Mouse (Mus musculus) mouse embryonic stem cell (cell line): Measurements from ENCODE around the gene Tor3a.

Experiments used
- in situ Hi-C, 2 experiments: fragments of 300-500 bp; cut with MboI; formaldehyde crosslinking; loops; 1 replicate in 1 of 2; 3 replicates in 1 of 2; pipeline ENCODE4 v1.14.3; 2019 to 2020; ENCODE audit warnings: low sequenced_read_pairs in 2 of 2, low pct_unique_long_range_greater_than_20kb in 1 of 2, mixed read lengths in 1 of 2; ENCODE audit not compliant: unreplicated experiment in 1 of 2

Gene Tor3a

DNA sequence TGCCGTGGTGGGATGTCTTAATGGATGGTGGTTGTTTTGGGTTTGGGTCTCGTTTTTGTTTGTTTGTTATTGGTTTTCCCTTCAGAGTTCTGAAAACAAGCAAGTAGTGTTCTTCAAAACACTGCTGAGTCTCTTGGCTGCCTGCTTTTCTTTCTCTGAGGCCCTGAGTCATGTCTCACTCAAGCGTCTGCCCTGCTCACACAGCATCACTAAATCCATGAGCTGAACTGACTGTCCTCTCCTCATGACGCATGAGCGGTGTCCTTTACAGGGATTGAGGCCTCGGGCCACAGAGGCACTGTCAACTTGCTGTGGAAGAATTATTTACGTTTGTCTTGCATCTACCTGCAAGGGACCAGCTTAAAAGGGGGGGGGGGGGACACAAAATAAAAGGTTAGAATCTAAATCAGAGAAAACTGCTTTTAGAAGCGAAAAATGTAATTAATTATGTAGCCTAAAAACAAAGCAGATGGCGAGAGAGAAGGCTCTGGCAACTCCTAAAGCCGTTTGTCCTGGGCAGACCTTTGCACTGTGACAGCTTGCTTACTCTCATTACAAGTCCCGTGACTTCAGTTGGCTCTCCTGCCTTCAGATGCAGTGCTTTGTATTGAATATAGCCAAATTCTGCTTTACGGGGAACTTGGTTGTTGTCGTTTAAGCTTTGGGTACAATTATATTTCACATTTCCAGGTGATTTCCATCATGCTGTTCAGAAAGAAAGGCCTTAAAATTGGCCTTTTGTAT lies 29.2 kb downstream of the Tor3a start:
- in situ Hi-C loops, result no loop called here

DNA sequence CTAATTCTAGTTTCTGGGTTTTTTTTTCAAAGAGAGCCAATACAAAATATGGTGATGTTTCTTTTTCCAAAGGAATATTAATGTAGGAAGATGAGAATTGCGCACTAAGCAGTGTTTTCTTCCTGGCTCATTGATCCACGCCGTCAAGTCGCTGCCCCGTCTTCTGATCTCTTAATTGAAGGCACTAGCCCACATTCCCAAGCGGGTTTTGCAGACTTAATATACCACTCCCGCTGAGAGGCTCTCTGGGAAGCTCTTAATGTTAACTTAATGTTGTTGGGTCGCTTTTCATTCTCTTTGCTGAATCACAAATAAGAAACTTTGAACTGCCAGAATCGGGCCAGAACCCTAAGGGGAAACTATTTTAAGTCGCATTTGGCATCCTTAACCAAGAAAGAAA lies 30.1 kb downstream of the Tor3a start:
- in situ Hi-C loops, result no loop called here

DNA sequence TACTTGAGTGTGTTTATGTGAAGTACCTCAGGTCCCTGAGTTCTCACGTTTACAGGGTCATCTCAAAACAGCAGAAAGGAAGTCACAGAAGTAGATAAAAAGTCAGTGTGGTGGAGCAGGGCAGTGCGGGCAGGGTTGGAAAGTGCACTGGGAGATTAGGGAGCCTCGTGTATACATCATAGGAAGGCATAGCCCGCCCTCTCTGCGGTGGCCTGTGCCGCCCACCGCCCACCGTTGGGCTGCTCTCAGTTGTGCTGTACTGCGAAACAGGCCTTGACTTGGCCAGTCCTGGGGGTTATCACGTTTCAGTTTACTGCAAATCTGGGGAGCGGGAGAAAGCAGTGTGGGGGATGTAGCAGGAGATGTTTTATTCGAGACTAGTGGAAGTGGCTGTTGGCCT lies 31.3 kb downstream of the Tor3a start:
- in situ Hi-C loops, result no loop called here

DNA sequence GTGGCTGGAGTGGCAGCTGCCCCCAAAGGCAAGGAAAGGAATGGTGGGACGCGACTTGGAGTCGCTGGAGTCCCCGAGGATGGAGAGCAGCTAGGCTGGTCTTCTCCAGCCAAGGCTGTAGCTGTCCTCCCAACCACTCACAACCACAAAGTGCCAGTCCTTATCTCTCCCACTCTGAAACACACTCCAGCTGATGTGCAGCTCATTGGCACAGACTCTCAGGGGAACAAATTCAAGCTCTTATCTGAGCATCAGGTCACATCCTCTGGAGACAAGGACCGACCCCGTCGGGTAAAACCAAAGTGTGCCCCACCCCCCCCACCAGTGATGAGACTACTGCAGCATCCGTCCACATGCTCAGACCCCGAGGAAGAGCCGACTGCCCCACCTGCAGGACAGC lies 32.3 kb downstream of the Tor3a start:
- in situ Hi-C loops, result no loop called here

DNA sequence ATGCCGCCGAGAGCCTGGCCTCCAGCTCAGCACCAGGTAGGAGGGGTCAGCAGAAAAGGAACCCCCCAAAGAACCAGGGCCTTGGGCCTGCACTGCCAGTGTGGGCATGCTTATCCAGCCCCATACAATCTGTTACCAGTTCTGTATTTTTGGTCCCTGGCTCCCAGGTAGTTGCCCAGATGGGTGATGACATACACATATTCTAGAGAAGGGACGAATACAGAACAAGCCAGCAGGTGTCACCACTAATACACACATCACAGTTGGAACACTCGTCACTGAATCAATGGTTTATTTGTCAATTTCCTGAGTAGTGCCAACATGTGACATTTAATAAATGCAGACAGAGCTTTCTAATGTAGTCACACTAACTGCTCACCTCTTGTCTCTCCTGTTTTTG lies 33.6 kb downstream of the Tor3a start:
- in situ Hi-C loops, result no loop called here

DNA sequence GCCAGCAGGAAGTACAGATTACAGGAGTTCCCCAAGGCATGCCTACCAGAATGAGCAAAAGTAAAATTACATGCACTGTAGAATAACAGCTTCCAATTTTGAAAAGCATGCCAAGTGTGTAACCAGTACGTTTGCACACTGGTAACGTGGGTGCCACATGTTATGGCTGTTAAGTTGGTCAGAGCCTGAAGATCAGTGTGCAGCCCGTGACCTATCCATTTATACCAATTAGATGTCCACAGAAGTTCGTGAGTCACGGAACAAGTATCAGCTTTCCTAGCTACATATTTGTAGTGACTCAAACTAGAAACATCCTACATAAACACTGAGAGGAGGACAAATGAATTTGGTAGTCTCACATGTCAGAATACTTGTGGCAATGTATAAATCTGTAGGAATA lies 34.7 kb downstream of the Tor3a start:
- in situ Hi-C loops, result no loop called here

DNA sequence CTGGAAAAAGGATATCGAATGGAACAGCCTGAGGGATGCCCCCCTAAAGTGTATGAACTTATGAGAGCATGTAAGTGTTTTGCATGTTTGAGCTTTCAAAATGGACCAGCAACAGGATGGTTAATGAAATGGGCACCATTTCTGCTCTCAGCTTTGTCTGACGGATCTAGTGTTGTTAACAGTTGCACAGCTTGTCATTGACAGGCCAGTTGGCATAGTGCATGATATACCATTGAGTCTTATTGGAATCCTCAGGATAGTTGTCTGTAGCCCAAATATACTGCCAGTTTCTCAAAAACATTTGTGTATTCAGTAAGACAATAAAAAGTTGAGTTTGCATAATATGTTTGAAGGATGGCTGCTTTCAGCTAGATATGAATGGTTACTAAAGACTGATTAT lies 39.0 kb downstream of the Tor3a start:
- in situ Hi-C loops, result no loop called here

DNA sequence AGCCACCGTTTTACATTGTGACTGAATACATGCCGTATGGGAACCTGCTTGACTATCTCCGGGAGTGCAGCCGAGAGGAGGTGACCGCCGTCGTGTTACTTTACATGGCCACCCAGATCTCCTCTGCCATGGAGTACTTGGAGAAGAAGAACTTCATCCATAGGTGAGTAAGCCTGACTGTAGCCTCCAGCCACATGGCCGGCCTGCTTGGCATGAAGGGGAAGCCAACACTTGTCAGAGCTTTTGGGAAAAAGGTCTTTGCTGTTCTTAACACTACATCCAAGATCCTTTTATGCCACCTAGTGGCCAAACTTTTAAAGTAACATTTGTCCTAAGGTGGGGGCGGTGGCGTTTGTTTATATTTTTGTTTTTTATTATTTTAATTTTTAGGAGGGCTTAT lies 41.1 kb downstream of the Tor3a start:
- in situ Hi-C loops, result loop anchor here in 1 of 2 experiments (5.0 kb wide), 1 partner anchor 44 kb away; no protein-coding TSS in a partner anchor

DNA sequence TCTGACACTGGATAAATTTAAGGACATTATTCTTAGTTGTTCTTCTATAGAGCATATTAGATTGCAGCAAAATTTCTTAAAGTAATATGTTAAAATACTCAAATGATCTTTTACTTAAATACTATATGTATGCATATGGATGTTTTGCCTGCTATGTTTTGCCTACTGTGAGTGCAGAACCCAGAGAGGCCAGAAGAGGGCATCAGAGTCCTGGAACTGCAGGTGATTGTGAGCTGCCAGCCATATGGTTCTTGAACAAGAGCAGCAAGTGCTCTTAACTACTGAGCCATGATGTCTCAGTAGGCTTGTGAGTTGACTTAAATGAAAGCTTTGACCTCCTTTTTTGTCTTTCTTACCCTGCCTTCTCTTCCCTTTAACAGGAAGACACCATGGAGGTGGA lies 43.2 kb downstream of the Tor3a start:
- in situ Hi-C loops, result loop anchor here in 1 of 2 experiments (5.0 kb wide), 1 partner anchor 46 kb away; no protein-coding TSS in a partner anchor

DNA sequence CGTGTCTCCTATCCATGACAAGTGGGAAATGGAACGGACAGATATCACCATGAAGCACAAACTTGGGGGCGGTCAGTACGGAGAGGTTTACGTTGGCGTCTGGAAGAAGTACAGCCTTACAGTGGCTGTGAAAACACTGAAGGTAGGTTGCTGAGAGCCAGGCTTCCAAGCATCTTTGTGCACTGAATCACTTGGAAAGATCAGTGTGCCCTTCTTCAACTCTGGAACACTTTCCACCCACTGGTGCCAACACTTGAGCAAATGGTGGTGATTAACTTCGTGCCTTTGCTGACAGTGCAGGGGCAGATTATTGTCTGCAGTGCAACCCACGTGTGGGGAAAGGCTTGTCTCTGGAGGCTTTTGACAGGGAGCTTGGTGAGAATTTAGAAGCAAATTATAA lies 44.2 kb downstream of the Tor3a start:
- in situ Hi-C loops, result loop anchor here in 1 of 2 experiments (5.0 kb wide), 1 partner anchor 47 kb away; no protein-coding TSS in a partner anchor

DNA sequence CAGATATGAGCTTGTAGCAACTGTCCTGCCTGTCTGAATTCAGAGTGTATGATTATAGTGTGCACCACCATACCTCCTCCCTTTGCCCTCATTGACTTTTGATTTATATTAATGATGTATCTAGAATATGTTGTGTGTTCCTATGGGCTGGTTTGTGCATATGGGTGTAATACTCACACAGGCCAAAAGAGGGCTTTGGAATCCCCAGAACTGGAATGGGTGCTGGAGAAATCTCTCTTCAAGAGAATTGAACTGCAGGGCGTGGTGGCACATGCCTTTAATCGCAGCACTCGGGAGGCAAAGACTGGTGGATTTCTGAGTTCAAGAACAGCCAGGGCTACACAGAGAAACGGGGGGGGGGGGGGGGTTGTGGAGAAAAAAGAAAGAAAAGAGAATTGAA lies 47.4 kb downstream of the Tor3a start:
- in situ Hi-C loops, result no loop called here

DNA sequence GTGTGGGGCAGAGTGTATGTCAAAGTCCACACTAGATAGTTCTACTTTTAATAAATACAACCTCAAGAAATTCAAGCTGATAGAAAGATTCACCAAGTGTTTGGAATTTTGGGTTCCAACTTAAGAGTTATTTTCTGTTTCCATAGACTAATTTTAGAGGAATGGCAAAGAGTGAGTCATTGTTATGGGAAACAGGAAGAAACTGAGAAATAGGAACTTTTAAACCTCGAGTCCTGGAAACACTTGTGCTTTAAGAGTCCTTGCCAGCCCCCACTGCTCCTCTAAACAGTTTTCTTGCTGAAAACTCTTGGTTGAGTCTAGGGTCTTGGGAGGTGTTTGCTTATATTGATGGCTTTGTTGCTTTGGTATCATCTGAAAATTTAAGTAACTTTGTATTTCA lies 49.9 kb downstream of the Tor3a start:
- in situ Hi-C loops, result no loop called here

DNA sequence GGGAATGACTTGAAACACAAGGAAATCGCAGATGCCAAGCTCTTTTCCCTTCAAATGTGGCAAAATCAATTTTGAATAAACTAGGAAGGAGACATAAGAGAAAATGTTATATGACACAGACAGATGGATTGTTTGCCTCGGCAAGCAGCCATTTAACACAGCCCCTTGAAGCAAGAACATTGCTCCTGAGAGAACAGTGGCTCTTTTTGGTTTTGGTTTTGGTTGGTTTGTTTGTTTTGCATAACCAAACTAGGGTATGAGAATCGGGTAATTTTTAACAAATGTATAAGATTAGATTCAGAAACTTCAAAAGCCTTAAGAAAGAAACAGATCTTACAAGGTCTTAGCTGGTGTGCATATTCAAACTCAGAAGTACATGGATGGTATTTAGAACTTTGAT lies 53.2 kb downstream of the Tor3a start:
- in situ Hi-C loops, result no loop called here

DNA sequence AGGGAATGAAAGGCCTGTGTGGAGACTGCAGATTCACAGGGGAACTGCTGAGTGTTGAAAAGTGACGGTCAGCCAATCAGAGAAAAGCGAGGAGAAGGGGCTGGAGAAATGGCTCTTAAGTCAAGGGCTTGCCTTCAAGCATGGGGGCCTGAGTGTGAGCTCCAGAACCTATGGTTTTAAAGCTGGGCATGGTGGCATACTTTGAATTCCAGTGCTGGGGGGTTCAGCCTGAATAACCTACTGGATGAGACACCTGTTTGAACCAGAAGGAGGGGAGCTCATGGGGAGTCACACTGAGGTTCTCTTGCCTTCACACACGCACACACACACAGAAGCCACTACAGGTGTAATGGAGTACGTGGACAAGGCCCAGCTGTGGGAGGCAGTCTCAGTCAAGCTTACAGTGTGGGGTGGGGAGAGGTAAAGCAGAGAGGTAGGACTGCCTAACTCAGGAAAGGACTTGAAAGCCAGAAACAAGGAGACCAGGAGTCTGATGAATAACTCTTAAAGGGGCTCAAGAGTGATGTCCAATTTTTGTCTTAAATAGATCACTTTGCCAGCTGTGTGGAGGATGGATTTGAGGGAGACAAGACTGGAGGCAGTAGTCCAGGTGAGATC lies 53.8 kb downstream of the Tor3a start:
- in situ Hi-C loops, result no loop called here

DNA sequence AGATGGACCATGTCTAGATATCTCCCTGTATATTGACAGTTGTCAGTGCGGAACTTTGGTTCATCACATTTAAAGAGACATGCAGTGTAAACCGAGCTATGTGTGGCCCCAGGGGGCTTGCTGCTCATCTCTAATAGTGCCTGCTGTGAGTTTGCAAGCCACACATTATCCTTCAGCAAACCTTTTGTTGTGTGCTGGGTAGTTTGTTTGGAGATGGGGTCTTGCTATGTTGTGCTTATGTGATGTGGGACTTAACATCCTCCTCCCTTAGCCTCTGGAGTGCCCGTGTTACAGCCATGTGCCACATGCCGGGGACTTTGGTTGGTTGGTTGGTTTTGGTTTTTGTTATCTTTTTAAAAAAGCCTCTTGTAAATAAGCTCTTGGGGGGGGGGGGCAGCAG lies 56.3 kb downstream of the Tor3a start:
- in situ Hi-C loops, result no loop called here

DNA sequence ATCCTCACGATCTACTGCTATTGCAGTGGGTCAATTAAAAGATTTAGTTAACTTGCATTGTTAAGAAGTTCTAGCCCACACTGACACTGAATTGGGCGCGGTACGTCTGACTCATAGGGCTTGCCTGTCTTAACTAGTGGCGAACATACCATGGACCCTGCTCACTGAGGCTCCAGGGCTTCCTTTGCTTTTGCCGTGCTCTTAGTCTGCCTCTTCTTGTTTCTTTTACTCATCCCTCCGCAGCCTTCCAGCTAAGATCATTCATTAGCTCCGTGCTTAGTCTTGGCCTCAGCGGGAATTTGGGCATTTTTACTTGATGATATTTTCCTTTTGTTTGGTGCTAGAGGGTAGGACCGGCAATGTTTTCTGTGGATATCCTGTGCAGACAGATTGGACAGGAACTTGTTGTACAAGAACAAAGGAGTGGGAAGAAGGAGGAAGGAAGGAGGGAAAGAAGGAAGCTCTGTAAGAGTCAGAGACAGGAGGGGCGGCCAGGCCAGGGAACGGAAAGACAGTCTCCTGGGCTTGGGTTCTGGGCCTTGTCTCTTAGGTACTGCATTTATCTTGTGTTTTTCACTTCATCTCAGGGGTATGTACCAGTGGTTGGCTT lies 57.1 kb downstream of the Tor3a start:
- in situ Hi-C loops, result no loop called here

DNA sequence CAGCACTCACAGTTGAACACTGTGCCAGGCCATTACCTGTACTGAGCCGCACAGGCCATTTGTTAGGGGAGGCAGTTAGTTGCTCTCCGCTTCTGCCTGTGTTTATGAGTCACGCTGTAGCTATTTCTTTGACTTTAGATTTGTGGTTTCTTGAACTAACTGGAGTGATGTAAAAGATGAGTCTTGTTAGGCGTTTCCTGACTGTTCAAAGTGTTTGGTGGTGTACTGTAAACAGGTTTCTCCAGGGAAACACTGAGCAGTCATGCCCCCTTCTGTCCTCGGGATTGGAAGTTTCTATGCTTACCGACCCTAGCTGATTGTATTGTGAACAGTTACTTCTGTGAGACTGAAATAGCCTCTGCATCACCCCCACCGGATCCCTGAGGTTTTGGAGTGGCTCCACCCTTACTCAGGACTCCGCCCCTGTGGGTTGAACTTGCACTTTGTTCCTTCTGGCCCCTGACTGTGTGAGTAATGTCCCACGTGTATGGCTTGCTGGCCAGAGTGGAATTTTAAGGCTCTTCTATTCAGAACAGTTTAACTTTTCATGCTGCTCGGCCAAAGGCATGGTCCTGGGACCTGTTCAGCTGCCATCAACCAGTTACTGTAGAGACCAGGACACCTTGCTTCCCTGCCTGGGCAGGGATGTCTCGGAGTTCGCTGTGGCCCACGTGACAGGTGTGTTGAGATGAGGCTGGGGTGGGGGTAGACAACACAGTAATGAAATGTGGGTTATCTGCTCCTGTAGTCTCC lies 58.6 kb downstream of the Tor3a start:
- in situ Hi-C loops, result no loop called here

DNA sequence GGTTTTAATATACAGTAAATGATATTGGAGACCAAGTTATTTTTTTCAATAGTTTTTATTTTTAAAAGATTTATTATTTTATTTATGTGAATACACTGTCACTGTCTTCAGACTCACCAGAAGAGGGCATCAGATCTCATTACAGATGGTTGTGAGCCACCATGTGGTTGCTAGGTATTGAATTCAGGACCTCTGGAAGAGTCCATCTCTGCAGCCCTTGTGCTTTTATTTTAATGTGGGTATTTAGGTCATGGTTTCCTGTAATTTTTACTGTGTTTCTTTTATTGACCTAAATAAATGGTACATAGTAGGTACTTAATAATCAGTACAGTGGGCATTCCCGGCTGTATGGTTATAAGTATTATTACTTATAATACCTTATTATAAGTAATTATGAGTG lies 59.4 kb downstream of the Tor3a start:
- in situ Hi-C loops, result no loop called here

DNA sequence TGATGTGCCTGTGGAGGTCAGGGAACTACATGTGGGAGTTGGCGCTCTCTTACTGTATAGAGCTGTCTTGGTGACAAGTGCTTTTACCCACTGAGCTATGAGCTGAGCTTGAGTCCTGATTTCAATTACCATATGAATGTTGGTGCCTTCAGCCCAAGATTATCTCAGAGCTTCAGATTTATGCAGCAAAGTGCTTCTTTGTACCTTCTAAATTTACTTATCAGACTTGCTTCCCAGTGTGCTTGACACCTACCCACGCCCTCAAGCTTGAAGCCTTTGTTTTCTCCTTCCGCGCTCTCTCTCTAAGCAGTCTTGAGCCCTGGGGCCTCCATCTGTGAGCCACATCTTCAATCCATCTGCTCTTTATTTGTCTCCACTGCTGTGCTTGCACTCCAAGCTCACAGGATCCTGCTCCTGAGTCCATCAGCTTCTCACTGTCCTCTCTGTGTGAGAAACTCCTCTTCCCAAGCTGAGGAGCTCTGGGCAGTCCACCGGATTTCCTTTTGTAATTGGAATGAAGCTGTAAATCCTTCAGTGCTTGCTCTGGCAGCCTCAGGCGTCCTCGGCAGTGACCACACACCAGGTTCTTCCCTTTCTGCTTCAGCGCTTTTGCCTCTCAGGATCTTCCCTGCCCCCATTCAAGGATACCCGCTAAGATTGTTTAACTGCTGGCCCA lies 60.2 kb downstream of the Tor3a start:
- in situ Hi-C loops, result no loop called here
